Mouse (Mus musculus) CD4-positive helper T cell, adult 2 months (primary cell): ENCODE measurements around the gene Rasgrf1.

Experiments used
- DNase-seq: peaks from one replicate; pipeline ENCODE4 v3.0.0-alpha.2; 2012; ENCODE audit warnings: low read depth, missing footprints, low spot score

Gene Rasgrf1

GRCm38 (mm10) chr9:89906645-89907044 lies 3.1 kb upstream of the Rasgrf1 start:
- DNase-seq = no peak

GRCm38 (mm10) chr9:89907941-89908340 lies 1.8 kb upstream of the Rasgrf1 start:
- DNase-seq = no peak

GRCm38 (mm10) chr9:89908601-89909000 lies 1.1 kb upstream of the Rasgrf1 start:
- DNase-seq = no peak

GRCm38 (mm10) chr9:89910011-89910400 lies 298 bp downstream of the Rasgrf1 start:
- DNase-seq = no peak

- no peak for DNase-seq
Measured at GRCm38 (mm10) chr9:89910741-89911444, 1.2 kb downstream of the Rasgrf1 start.

- DNase-seq = no peak
Measured at GRCm38 (mm10) chr9:89911891-89912549, 2.3 kb downstream of the Rasgrf1 start.

GRCm38 (mm10) chr9:89913135-89913534 lies 3.4 kb downstream of the Rasgrf1 start:
- DNase-seq = no peak

- no peak for DNase-seq
Measured at GRCm38 (mm10) chr9:89916471-89916870, 6.8 kb downstream of the Rasgrf1 start.

- no peak for DNase-seq
Measured at GRCm38 (mm10) chr9:89917431-89917830, 7.7 kb downstream of the Rasgrf1 start.

GRCm38 (mm10) chr9:89918832-89919231 lies 9.1 kb downstream of the Rasgrf1 start:
- no peak for DNase-seq

GRCm38 (mm10) chr9:89921121-89921520 lies 11.4 kb downstream of the Rasgrf1 start:
- DNase-seq = no peak

GRCm38 (mm10) chr9:89922666-89923065 lies 13.0 kb downstream of the Rasgrf1 start:
- DNase-seq = no peak

GRCm38 (mm10) chr9:89924836-89925235 lies 15.1 kb downstream of the Rasgrf1 start:
- no peak for DNase-seq

- no peak for DNase-seq
Measured at GRCm38 (mm10) chr9:89928497-89928896, 18.8 kb downstream of the Rasgrf1 start.

- DNase-seq = no peak
Measured at GRCm38 (mm10) chr9:89940428-89940827, 30.7 kb downstream of the Rasgrf1 start.

- no peak for DNase-seq
Measured at GRCm38 (mm10) chr9:89946830-89947229, 37.1 kb downstream of the Rasgrf1 start.

- DNase-seq = no peak
Measured at GRCm38 (mm10) chr9:89948602-89949001, 38.9 kb downstream of the Rasgrf1 start.

GRCm38 (mm10) chr9:89953596-89954215 lies 44.0 kb downstream of the Rasgrf1 start:
- DNase-seq = no peak

- no peak for DNase-seq
Measured at GRCm38 (mm10) chr9:89954860-89955479, 45.3 kb downstream of the Rasgrf1 start.

GRCm38 (mm10) chr9:89958959-89959358 lies 49.3 kb downstream of the Rasgrf1 start:
- DNase-seq = no peak

- no peak for DNase-seq
Measured at GRCm38 (mm10) chr9:89964091-89964490, 54.4 kb downstream of the Rasgrf1 start.

GRCm38 (mm10) chr9:89967716-89968115 lies 58.0 kb downstream of the Rasgrf1 start:
- no peak for DNase-seq
